Mouse (Mus musculus) yolk sac, embryonic 10.5 days (tissue): Measurements from ENCODE around the gene Fgf8.

Experiments
- DNase-seq: peaks from one replicate; pipeline ENCODE4 v3.0.0-alpha.2; 2017; ENCODE audit warnings: low spot score

Fgf8 gene

GRCm38 (mm10) chr19:45748206-45748605, 5.5 kb upstream of the Fgf8 start:
- no peak for DNase-seq

GRCm38 (mm10) chr19:45747028-45747867, 4.5 kb upstream of the Fgf8 start:
- DNase-seq = peak; percentile 73

- peak; percentile 45 for DNase-seq
Observed at GRCm38 (mm10) chr19:45746153-45747020, 3.7 kb upstream of the Fgf8 start.

- DNase-seq = no peak
Observed at GRCm38 (mm10) chr19:45745344-45746152, 2.8 kb upstream of the Fgf8 start.

GRCm38 (mm10) chr19:45743619-45744018, 904 bp upstream of the Fgf8 start:
- DNase-seq = no peak

GRCm38 (mm10) chr19:45742984-45743575, 365 bp upstream of the Fgf8 start:
- DNase-seq = peak; percentile 47

GRCm38 (mm10) chr19:45741431-45742217, 1.1 kb downstream of the Fgf8 start:
- no peak for DNase-seq

GRCm38 (mm10) chr19:45740817-45741216, 1.9 kb downstream of the Fgf8 start:
- no peak for DNase-seq

- DNase-seq = no peak
Observed at GRCm38 (mm10) chr19:45740233-45740632, 2.5 kb downstream of the Fgf8 start.

GRCm38 (mm10) chr19:45738521-45738920, 4.2 kb downstream of the Fgf8 start:
- DNase-seq = no peak

GRCm38 (mm10) chr19:45737846-45738484, 4.8 kb downstream of the Fgf8 start:
- no peak for DNase-seq

- no peak for DNase-seq
Observed at GRCm38 (mm10) chr19:45737208-45737845, 5.4 kb downstream of the Fgf8 start.

- DNase-seq = peak; percentile 46
Observed at GRCm38 (mm10) chr19:45736855-45737207, 5.9 kb downstream of the Fgf8 start.

GRCm38 (mm10) chr19:45736241-45736640, 6.5 kb downstream of the Fgf8 start:
- DNase-seq = no peak

GRCm38 (mm10) chr19:45734762-45735161, 8.0 kb downstream of the Fgf8 start:
- DNase-seq = no peak

- DNase-seq = no peak
Observed at GRCm38 (mm10) chr19:45734191-45734590, 8.5 kb downstream of the Fgf8 start.

- no peak for DNase-seq
Observed at GRCm38 (mm10) chr19:45733564-45733963, 9.2 kb downstream of the Fgf8 start.

- DNase-seq = no peak
Observed at GRCm38 (mm10) chr19:45731658-45732057, 11.1 kb downstream of the Fgf8 start.

GRCm38 (mm10) chr19:45730042-45730441, 12.7 kb downstream of the Fgf8 start:
- no peak for DNase-seq

GRCm38 (mm10) chr19:45727231-45727630, 15.5 kb downstream of the Fgf8 start:
- DNase-seq = no peak
